Mouse (Mus musculus) sigmoid colon, adult 10 weeks (tissue): ENCODE measurements around the gene Mxd1. TPM values are rescaled to one million over a fixed set of nuclear protein-coding genes. Genes with fewer than 3 reads are reported as not detected.

ENCODE experiments used
- polyA plus RNA-seq: library from polyadenylated mRNA; stranded (reverse); fragments of 350-450 nt; fragmentation: Illumina TruSeq; extraction: RNeasy Lipid Tissue Mini Kit (QIAGEN cat#74804); gene quantifications from one replicate; pipeline ENCODE4 v1.2.3, GENCODE M21; 2014; ENCODE audit warnings: low read depth, low replicate concordance

The Mxd1 gene
- polyA plus RNA-seq = 241 TPM

GRCm38 (mm10) chr6:86668580-86669239 is at the start of gene Mxd1:
Gene Mxd1, minus strand, starts transcription at chr6:86669161.

GRCm38 (mm10) chr6:86683872-86684654 is 15.1 kb upstream of the Mxd1 start, which contains the start of gene Snrnp27:
Gene Snrnp27, minus strand, starts transcription at chr6:86684522.

GRCm38 (mm10) chr6:86627946-86628345 is 41.0 kb downstream of the Mxd1 start, which contains the start of gene Asprv1:
Gene Asprv1, plus strand, starts transcription at chr6:86628164.

Other genes starting within 250 kb of the Mxd1 start
- not detected for gene Gm44790, start 242.5 kb downstream of the Mxd1 start, polyA plus RNA-seq
- 7.2 TPM for gene C87436, start 230.8 kb downstream of the Mxd1 start, polyA plus RNA-seq
- gene Pcbp1, start 142.8 kb downstream of the Mxd1 start, polyA plus RNA-seq = 110 TPM
- not detected for gene Asprv1, start 41.0 kb downstream of the Mxd1 start, polyA plus RNA-seq
- 110 TPM for gene Snrnp27, start 15.4 kb upstream of the Mxd1 start, polyA plus RNA-seq
- 71.7 TPM for gene Gmcl1, start 64.2 kb upstream of the Mxd1 start, polyA plus RNA-seq
- 485 TPM for gene Anxa4, start 124.4 kb upstream of the Mxd1 start, polyA plus RNA-seq
- 15.0 TPM for gene Aak1, start 180.4 kb upstream of the Mxd1 start, polyA plus RNA-seq